Mouse (Mus musculus) left cerebral cortex, postnatal 4 days (tissue): ENCODE results near the gene Gpr141. TPM values are rescaled to one million over a fixed set of nuclear protein-coding genes. Genes with fewer than 3 reads are reported as not detected.

Experiments
- DNase-seq: peaks from one replicate; pipeline ENCODE4 v3.0.0-alpha.2; 2022
- intact Hi-C: fragments of 180-260 bp; cut with DNase I; formaldehyde crosslinking; loops from one replicate; pipeline ENCODE4 v1.15.1; 2025
- total RNA-seq, 2 experiments: library from RNA; stranded (reverse); gene quantifications; 2 replicates each; pipeline ENCODE4 v1.2.3; 2021

Gpr141 gene
- total RNA-seq, 2 experiments from 2014 or later, result 0.28 TPM; not detected in 1

DNA sequence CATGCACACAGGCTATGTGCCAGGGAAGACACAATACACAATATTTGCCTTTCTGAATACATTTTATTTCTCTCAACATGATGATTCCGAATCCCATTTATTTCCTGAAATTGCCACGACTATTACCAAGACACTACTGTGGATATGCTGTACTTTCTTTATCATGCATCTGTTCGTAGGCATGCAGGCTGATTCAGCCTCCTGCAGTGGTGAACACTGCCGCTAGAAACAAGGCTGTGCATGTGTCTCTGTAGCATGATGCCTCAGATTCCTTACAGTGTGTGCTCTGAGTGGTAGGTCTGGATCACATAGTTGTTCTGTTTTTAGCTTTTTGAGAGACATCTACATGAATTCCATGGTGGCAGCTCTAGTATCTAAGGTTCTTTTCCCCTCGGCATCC lies 89.5 kb downstream of the Gpr141 start:
- no peak for DNase-seq
- intact Hi-C loops, result no loop called here

DNA sequence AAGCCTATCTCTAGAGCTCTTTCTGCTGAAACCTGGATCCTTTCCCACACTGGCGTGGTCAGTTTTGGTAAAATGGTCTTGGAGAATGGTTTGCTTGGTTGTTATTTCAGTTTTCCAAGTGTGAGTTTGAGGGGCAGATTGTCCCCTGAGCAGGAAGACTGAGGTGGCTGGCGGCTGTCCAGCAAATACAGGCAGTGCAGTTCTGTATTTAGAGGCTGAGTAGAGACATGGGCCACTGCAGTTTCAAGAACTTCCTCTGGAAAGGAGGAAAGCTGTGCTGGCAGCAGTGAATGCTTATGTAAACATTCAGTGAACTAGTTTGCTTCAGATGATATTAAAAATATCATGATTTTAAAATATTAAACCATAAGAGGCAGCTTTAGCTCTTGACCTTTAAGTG lies 93.2 kb downstream of the Gpr141 start:
- intact Hi-C loops, result no loop called here
- DNase-seq, result peak; percentile 6

DNA sequence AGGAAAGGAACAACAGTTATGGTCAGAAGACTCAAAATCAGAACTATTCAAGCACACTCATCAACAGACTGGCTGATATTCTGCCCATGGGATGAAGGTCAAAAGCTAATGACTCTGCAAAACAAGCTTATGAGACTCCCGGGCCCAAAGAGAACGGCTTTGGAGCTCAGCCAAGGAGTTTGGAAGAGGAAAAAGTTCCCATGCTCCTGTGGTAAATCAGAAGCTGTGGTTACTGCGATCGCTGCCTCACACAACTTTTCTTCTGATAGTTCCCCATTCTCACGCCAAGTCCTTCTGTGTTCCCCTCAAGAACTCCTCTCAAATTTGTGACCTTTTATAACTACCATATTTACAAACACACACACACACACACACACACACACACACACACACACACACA lies 105.1 kb downstream of the Gpr141 start:
- intact Hi-C loops, result no loop called here
- DNase-seq, result peak; percentile 23

DNA sequence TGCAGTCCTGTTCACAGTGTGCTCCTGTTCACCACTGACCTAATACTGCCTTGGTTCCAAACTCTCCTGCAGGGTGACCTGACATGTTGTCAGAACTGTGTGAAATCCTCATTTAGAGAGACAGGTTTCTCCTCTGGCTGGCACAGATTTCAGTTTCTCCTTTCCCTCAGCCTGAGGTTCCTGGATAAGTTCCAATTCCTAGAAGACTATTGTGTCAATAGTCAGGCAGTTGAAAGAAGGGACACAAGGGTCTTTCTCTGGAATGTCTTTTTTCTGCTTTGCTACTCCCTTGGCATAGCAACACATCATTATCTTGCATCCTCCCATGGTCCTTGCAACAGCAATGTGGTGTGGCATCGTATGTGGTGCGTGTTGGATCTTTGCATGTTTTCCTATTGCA lies 106.9 kb downstream of the Gpr141 start:
- DNase-seq, result no peak
- intact Hi-C loops, result no loop called here

DNA sequence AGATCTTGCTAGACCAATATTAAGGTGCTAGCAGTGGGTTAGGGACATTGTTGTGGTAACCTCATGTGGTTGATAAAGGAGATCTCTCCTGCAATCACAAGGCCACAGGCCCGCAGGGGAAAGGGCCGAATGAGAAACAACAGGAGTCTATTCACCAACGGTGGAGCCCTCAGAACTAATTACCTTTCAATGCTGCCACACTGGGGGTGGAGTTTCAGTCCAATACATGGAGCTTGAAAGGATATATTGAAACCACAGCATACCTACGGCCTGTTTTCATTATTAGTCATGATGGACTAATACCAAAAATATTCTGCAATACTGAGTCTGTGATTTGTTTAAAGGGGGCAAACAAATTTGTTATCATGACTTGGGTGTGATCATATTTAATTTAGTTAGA lies 120.3 kb downstream of the Gpr141 start:
- intact Hi-C loops, result no loop called here

DNA sequence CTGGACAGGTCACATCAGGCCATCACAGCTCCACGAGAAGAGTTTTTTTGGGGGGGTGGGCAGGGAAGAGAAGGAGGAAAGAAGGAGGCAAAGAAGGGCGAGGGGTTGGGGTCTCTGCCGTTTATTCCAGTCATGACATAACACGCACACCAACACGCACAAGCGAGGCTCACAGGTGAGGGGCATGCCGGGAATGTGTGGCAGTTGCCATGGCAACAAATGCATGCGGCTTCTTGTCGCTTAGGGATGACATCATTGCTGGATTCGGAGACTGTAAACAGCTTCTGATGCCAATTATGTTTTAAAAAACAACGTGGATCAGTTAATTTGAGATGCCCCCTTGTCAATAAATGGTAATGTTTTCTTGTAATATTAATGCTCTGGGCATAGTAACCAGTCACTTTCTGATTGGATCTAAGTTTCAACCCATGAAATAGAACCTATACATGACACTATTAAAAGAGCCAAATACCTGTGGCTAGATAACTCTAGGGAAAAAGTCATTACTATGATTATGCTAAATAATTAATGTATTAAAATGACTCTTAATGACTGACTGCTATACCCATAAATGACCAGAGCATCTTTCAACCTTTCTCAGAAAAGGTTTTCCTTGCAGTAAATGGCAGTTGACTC lies 122.5 kb downstream of the Gpr141 start:
- intact Hi-C loops, result no loop called here

More for the DNA sequence above, 120.3 kb downstream of the Gpr141 start:
- DNase-seq, result no peak

DNA sequence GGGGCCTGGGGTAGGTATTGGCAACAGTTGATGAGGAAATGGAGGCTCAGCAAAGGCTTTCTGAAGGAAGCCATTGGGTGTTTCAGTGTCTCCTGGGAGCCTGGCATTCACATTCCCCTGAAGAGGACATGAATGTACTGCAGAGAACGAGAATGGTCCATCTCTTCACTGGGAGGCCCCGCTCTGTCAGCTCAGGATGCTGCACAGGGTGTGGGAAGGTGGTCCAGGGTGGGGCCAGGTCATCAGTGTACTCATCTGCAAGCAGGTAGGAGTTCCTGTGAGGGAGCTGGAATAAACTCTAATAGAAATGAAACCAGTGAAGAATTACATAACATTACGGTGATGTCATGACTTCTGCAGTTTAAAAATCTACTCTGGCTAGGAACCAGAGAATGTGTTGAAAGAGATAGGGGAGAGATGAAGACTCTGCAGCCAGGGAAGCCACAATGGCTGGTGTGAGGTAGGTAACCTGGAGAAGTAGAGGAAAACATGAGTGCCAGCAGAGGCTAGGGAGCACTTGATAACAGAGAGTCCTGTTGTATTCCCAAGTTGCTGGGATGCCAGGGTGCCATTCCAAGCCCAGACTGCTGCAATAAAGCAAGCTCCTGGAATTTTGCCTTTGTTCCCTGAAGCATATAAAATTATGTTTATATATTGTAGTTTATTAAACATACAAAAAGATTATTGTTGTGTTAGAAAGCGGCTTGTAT lies 123.2 kb downstream of the Gpr141 start:
- no peak for DNase-seq
- intact Hi-C loops, result no loop called here

More for the DNA sequence above, 122.5 kb downstream of the Gpr141 start:
- DNase-seq, result peak; percentile 51

Other genes with a start within 250 kb of the Gpr141 start
- gene Epdr1, start 204.3 kb downstream of the Gpr141 start, total RNA-seq, result 10 to 100 TPM; 21.1 to 21.6 TPM
- gene Sfrp4, start 201.2 kb downstream of the Gpr141 start, total RNA-seq, result 1 to 10 TPM; 1.3 to 1.6 TPM
- gene Nme8, start 126.5 kb downstream of the Gpr141 start, total RNA-seq, result not detected